Mouse (Mus musculus) stomach, embryonic 15.5 days (tissue): ENCODE measurements at regions not wholly inside any gene's neighbourhood (a gene's known extent, or its start where the extent isn't known, plus 50 kb on each side); places are given as distances from the start of the nearest gene placed in this dataset.

Source experiments
- ATAC-seq: fragments of 200-750 bp; cut with Nextera tagmentation; 2 replicates; pipeline ENCODE4 v1.8.0; 2017; ENCODE audit warnings: low read depth, moderate number of reproducible peaks, moderate TSS enrichment; ENCODE audit not compliant: insufficient read depth, low FRiP score
- H3K27ac ChIP-seq: fragments of 300-500 bp; sonication (generic); 2 replicates; pipeline ENCODE4 v1.5.1; 2015; ENCODE audit warnings: mild to moderate bottlenecking, inconsistent platforms
- H3K27me3 ChIP-seq: fragments of 300-500 bp; sonication (generic); replicated peaks from 2 replicates; pipeline ENCODE4 v1.6.1; 2015; ENCODE audit warnings: inconsistent platforms
- H3K36me3 ChIP-seq: fragments of 300-500 bp; sonication (generic); 2 replicates; pipeline ENCODE4 v1.6.1; 2015; ENCODE audit warnings: inconsistent platforms
- H3K4me1 ChIP-seq: fragments of 300-500 bp; sonication (generic); 2 replicates; pipeline ENCODE4 v1.6.1; 2015; ENCODE audit warnings: inconsistent platforms
- H3K4me2 ChIP-seq: fragments of 300-500 bp; sonication (generic); 2 replicates; pipeline ENCODE4 v1.6.1; 2015; ENCODE audit warnings: mild to moderate bottlenecking, inconsistent platforms
- H3K4me3 ChIP-seq: fragments of 300-500 bp; sonication (generic); replicated peaks from 2 replicates; pipeline ENCODE4 v1.5.1; 2015; ENCODE audit warnings: inconsistent platforms
- H3K9ac ChIP-seq: fragments of 300-500 bp; sonication (generic); 2 replicates; pipeline ENCODE4 v1.6.1; 2015; ENCODE audit warnings: inconsistent platforms
- H3K9me3 ChIP-seq: fragments of 300-500 bp; sonication (generic); 2 replicates; pipeline ENCODE4 v1.6.1; 2016; ENCODE audit warnings: inconsistent platforms
- WGBS: fragments of 180-500 bp; shearing (Covaris S2); methylation state at CpG from one replicate; pipeline ENCODE4 v1.1.7; 2015; 5-methylcytosine and 5-hydroxymethylcytosine counted together

DNA sequence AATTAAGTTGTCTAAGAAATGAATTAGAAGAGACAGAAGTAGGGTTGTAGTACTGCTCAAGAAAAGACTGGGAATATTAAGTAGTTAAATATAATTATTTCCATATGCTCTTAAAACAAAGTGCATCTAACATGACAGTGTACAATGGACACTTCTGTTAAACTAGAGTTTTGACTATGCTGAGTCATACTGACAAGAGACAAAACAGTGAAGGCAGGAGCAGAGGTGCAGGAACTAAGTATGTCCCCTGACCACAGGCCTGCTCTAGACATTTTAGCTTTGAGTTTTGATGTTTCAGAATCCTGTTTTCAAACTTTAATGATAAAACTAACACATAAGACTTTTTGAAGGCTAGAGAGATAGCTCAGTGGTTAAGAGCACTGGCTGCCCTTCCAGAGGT is 123.6 kb downstream of the Mex3b start:
- no peak for ATAC-seq
- no peaks in the 10 kb centered on the region for H3K4me1 ChIP-seq
- H3K27ac ChIP-seq: no peak overlapping the region
- H3K36me3 ChIP-seq: no peaks in the 10 kb centered on the region
- no peak overlapping the region for H3K9ac ChIP-seq
- no peaks in the 10 kb centered on the region for H3K27me3 ChIP-seq
- H3K9me3 ChIP-seq: no peaks in the 10 kb centered on the region
- no peak overlapping the region for H3K4me3 ChIP-seq
- H3K4me2 ChIP-seq: no peak overlapping the region

DNA sequence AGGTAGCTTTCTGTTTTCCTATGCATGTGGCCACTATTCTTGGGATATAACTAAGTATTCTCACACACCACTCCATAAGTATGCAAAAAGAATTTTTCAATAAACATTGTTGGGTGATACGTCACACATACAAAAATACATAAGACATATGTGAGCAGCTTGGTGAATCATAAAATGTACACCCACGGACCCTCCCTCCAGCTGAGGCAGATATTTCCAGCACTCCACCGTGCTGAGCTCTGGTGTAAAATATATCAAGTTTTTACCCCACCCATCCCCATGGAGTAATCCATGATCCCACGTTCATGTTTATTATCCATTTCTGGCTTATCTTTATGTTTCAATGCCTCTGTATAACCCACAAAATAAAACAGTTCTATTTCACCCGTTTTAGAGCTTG is 126.0 kb downstream of the Mex3b start:
- H3K27me3 ChIP-seq: no peaks in the 10 kb centered on the region
- H3K4me2 ChIP-seq: no peak overlapping the region
- no peak overlapping the region for H3K9ac ChIP-seq
- H3K36me3 ChIP-seq: no peaks in the 10 kb centered on the region
- no peak overlapping the region for H3K27ac ChIP-seq
- H3K4me3 ChIP-seq: no peak overlapping the region
- H3K9me3 ChIP-seq: no peaks in the 10 kb centered on the region
- 53% methylated on average over 5 of the region's 5 CpGs for WGBS
- H3K4me1 ChIP-seq: no peaks in the 10 kb centered on the region
- no peak for ATAC-seq

DNA sequence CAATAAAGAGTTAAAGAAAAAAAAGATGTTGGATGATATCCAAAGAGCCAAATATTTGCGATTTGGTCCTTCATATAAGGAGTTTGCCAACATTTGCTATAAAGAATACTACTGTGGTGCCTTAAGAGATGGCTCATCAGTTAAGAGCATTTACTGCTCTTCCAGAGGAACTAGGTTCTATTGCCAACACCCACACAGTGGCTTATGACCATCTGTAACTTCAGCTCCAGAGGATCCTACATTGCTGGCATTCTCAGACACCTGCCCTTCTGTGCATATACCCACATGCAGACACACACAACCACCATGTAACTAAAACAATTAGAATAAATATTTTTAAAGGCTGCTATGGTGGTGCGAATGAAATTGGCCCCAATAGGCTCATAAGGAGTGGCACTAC is 131.7 kb downstream of the Mex3b start:
- no peaks in the 10 kb centered on the region for H3K9me3 ChIP-seq
- 76% methylated on average over 2 of the region's 2 CpGs for WGBS
- no peak overlapping the region for H3K9ac ChIP-seq
- no peak overlapping the region for H3K4me3 ChIP-seq
- H3K4me2 ChIP-seq: no peak overlapping the region
- no peak for ATAC-seq
- H3K27me3 ChIP-seq: no peaks in the 10 kb centered on the region
- no peaks in the 10 kb centered on the region for H3K36me3 ChIP-seq
- H3K4me1 ChIP-seq: no peaks in the 10 kb centered on the region
- H3K27ac ChIP-seq: no peak overlapping the region

DNA sequence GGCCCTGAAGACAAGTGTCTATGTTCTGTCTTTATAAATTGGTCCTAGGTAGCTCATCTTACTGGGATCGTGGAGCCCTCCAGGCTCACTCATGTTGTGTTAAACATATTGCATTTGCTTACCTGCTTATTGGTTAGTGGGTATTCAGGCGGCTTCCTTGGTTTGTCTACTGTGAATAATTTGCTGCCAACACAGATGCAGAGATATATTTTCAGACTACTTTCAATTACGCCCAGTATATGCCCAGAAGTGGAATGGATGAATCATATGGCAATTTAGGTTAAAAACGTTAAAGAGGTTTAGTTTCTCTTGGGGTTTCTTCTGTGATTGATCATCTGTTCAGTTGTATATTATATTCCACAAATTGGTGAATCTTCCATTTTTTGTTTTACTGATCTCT is 140.4 kb downstream of the Mex3b start:
- H3K9ac ChIP-seq: no peak overlapping the region
- H3K27me3 ChIP-seq: no peaks in the 10 kb centered on the region
- no peak for ATAC-seq
- no peaks in the 10 kb centered on the region for H3K9me3 ChIP-seq
- WGBS: 78% methylated on average over 4 of the region's 4 CpGs
- H3K27ac ChIP-seq: no peak overlapping the region
- H3K36me3 ChIP-seq: no peaks in the 10 kb centered on the region
- no peak overlapping the region for H3K4me3 ChIP-seq
- no peaks in the 10 kb centered on the region for H3K4me1 ChIP-seq
- no peak overlapping the region for H3K4me2 ChIP-seq

DNA sequence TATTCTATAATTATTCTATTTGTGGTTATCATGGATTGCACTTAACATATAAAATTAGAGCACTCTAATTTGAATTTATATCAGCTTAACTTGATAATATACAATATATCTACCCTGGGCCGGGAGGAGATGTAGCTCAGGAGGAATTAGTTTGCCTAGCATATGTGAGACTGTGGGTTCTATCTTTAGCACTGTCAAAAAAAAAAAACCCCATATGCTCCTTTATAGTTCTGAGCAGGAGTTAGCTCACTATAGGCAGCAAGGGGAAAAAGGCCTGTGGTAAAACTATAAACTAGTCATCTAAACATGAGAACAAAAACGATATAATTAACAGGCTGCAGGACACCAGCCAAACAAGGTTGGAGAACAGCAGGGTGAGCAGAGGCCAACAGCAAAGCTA is 145.0 kb downstream of the Mex3b start:
- Histone ChIP-seq H3K4me3 (no peak overlapping the region), H3K27me3 (no peaks in the 10 kb centered on the region), H3K9ac (no peak overlapping the region), H3K27ac (no peak overlapping the region), H3K4me1 (no peaks in the 10 kb centered on the region), H3K9me3 (no peaks in the 10 kb centered on the region), H3K36me3 (no peaks in the 10 kb centered on the region), H3K4me2 (no peak overlapping the region)
- no peak for ATAC-seq
- 60% methylated on average over 2 of the region's 2 CpGs for WGBS

DNA sequence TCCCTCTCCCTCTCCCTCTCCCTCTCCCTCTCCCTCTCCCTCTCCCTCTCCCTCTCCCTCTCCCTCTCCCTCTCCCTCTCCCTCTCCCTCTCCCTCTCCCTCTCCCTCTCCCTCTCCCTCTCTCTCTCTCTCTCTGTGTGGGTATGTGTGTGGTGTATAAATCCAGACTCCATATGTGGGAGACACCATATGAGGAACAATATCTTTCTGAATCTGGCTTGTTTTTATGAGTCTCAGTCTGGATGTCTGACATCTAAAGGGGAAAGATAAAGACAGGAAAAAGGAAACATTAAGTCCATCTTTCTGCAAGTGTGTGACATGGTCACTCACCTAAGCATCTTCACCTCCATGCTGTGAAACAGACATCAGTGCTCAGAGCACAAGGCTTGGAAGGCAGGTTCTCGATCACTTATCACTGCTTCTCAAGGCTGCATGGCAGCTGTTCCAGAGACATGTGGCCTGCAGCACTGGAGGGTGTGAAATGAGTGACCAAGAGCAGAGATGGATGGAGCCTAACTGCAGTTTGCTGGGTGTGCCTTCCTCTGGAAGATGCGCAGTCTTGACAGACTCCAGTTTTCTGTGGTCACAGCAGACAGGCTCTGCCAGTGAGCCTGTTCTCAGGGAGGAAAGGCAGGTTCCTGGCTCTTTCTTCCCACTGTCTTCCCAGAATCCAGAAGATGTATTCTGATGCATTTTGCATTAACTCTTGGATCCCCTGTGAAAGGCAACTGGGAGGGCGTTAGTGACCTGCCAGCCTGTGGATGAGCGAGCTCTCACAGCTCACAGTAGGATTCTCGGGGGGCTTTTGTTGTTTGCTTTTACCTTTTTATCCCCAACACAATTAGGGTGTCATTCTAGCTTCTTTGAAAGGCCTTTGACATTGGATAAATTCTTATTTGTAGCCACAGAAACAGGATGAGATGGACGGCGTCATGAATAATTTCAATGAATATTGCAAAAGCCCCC is 147.9 kb downstream of the Mex3b start:
- Histone ChIP-seq H3K27ac (no peak overlapping the region), H3K27me3 (no peaks in the 10 kb centered on the region), H3K36me3 (no peaks in the 10 kb centered on the region), H3K4me3 (no peak overlapping the region), H3K9ac (no peak overlapping the region), H3K4me1 (no peaks in the 10 kb centered on the region), H3K9me3 (no peaks in the 10 kb centered on the region), H3K4me2 (no peak overlapping the region)
- WGBS: 71% methylated on average over 7 of the region's 7 CpGs
- ATAC-seq: no peak

DNA sequence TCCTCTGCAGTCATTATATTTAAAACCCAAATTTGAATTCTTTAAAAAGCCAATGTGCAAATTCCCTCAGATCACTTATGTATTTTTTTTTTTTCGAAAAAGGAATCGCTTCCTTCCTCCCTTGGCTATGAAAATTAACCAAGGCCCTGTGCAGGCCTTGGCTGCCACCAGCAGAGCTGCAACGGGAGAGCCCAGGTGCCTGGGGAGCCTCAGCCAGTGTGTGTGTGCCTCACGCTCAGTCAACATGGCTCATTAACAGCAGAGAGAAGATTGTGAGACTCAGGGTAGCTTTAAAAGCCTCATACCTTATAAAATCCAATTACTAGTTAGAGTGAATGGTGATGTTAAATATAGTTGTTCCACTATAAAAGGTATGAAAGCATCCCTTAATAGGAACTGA is 148.6 kb downstream of the Mex3b start:
- Histone ChIP-seq H3K36me3 (no peaks in the 10 kb centered on the region), H3K4me3 (no peak overlapping the region), H3K4me2 (no peak overlapping the region), H3K27ac (no peak overlapping the region), H3K9me3 (no peaks in the 10 kb centered on the region), H3K27me3 (no peaks in the 10 kb centered on the region), H3K9ac (no peak overlapping the region), H3K4me1 (no peaks in the 10 kb centered on the region)
- 65% methylated on average over 4 of the region's 4 CpGs for WGBS
- ATAC-seq: no peak

DNA sequence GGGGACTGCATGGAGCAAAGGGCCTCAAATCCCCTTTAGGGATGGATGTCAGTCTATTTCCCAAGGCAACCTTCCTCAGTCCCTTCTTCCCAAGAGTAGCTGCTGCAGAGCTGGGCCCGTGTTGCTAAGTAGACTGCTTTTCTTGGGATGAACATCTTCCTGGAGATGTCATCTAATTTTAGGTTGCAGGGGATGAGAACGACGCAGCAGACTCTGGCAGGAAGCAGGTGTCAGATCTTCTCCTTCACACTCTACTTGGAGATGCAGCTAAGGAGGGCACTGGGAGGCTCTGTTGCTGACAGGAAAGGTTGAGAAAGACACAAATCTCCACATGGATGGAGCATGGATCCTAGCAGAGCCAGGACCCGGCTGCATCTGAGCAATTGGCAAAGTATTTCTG is 149.4 kb downstream of the Mex3b start:
- no peak overlapping the region for H3K4me3 ChIP-seq
- no peak overlapping the region for H3K4me2 ChIP-seq
- H3K4me1 ChIP-seq: no peaks in the 10 kb centered on the region
- no peak for ATAC-seq
- H3K27me3 ChIP-seq: no peaks in the 10 kb centered on the region
- no peaks in the 10 kb centered on the region for H3K36me3 ChIP-seq
- no peak overlapping the region for H3K9ac ChIP-seq
- no peaks in the 10 kb centered on the region for H3K9me3 ChIP-seq
- WGBS: 71% methylated on average over 4 of the region's 4 CpGs
- H3K27ac ChIP-seq: no peak overlapping the region

DNA sequence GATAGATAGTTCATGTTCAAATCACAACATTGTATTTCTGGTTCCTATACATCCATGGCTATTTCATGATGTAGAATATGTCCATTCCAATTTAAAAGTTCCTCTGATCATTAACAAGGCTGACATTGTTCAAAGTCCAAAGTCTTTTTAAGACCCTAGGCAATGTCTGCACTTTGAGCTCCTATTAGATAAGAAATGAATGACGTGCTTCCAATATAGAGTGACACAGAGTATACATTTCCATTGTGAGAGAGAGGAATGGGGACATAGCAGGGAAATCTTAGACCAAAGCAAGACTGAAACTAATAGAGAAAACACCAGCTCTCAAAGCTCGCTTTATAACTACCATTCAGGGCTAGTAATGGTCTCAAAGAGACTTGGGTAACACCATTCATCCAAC is 153.5 kb downstream of the Mex3b start:
- no peaks in the 10 kb centered on the region for H3K4me1 ChIP-seq
- ATAC-seq: no peak
- 78% methylated on average over 2 of the region's 2 CpGs for WGBS

DNA sequence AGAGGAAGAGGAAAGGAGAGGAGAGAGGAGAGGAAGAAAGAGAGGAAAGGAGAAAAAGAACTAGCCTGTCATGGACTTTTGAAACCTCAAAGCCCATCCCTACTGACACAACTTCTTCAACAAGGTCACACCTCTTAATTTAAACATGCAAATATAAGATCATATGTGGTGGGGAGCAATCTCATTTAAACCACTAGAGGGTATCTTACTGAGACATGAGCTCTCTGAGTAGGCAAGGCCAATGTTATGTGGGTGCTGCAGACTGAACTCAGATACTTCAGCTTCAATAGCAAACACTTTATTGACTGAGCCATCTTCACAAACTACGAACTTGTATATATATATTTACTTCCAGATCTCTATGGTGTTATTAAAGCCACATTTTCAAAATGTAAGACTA is 156.9 kb downstream of the Mex3b start:
- Histone ChIP-seq H3K27ac (no peak overlapping the region), H3K9ac (no peak overlapping the region), H3K27me3 (no peaks in the 10 kb centered on the region), H3K36me3 (no peaks in the 10 kb centered on the region), H3K4me3 (no peak overlapping the region), H3K4me2 (no peak overlapping the region), H3K4me1 (no peaks in the 10 kb centered on the region), H3K9me3 (no peaks in the 10 kb centered on the region)
- 85% methylated on average over 1 of the region's 1 CpGs for WGBS
- ATAC-seq: no peak

More for the DNA sequence above, 153.5 kb downstream of the Mex3b start:
- H3K36me3 ChIP-seq: no peaks in the 10 kb centered on the region
- no peak overlapping the region for H3K9ac ChIP-seq
- H3K27me3 ChIP-seq: no peaks in the 10 kb centered on the region
- H3K4me2 ChIP-seq: no peak overlapping the region
- H3K9me3 ChIP-seq: no peaks in the 10 kb centered on the region
- H3K27ac ChIP-seq: no peak overlapping the region
- H3K4me3 ChIP-seq: no peak overlapping the region

DNA sequence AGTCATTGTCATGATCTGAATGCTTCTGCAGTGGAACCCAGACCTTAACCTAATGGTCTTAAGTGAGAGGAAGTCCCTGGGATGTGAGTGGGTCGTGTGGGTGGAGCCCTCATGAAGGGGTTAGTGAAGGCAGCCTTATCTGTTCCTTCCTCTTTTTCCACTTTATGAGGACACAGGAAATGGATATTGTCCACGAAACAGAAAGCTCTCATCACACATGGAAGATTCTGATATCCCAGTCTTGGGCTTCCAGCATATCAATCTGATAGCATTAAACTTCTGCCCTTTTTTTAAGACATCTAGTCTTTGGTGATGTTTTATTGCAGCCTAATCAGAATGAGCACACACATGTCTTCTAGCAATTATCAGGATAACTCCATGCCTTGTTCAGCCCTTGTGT is 164.0 kb downstream of the Mex3b start:
- Histone ChIP-seq H3K9ac (no peak overlapping the region), H3K4me1 (no peaks in the 10 kb centered on the region), H3K4me2 (no peak overlapping the region), H3K36me3 (no peaks in the 10 kb centered on the region), H3K9me3 (no peaks in the 10 kb centered on the region), H3K4me3 (no peak overlapping the region), H3K27ac (no peak overlapping the region), H3K27me3 (no peaks in the 10 kb centered on the region)
- WGBS: 56% methylated on average over 2 of the region's 2 CpGs
- ATAC-seq: no peak

DNA sequence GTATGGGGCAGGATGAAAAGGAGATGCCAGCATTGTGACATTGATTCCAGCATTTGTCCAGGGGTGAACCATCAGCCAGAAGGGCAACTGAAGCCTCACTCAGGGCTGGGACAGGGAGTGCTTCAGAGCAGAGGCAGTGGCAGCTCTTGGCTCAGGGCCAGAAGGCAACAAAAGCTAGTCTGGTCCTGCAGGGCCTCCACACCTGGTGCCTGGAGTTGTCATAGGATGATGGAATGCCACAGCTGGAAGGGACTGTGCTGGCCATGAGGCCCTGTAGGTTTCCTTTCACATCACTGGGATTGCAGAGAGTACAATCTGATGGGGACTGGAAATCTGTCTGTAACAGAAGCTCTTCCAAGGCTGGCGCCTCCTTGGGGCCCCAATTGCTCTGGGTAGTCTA is 164.9 kb downstream of the Mex3b start:
- WGBS: 69% methylated on average over 1 of the region's 1 CpGs
- Histone ChIP-seq H3K36me3 (no peaks in the 10 kb centered on the region), H3K9ac (no peak overlapping the region), H3K4me2 (no peak overlapping the region), H3K9me3 (no peaks in the 10 kb centered on the region), H3K27me3 (no peaks in the 10 kb centered on the region), H3K27ac (no peak overlapping the region), H3K4me1 (no peaks in the 10 kb centered on the region), H3K4me3 (no peak overlapping the region)
- ATAC-seq: no peak; the same call in 1 of the 2 replicates

DNA sequence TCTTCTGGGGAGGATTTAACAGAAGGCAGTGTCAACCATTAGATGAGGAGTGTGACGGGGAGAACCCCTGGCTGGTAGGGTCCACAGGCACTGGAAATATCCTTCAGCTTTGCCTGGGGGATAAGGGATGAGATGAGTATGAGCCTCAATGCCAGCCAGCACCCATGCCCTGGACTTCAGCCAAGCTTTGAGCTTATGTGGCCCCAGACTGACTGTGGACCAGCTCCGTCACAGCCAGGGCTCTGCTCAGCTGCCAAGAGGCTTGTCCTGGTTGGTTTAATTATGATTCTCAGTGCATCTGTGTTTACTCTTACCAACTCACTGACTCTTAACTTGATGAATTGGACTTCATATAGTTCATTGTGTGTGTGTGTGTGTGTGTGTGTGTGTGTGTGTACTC is 165.8 kb downstream of the Mex3b start:
- no peak overlapping the region for H3K9ac ChIP-seq
- H3K4me3 ChIP-seq: no peak overlapping the region
- no peak overlapping the region for H3K27ac ChIP-seq
- ATAC-seq: no peak
- H3K9me3 ChIP-seq: no peaks in the 10 kb centered on the region
- no peak overlapping the region for H3K4me2 ChIP-seq
- H3K36me3 ChIP-seq: no peaks in the 10 kb centered on the region
- H3K4me1 ChIP-seq: no peaks in the 10 kb centered on the region
- WGBS: 79% methylated on average over 2 of the region's 2 CpGs
- no peaks in the 10 kb centered on the region for H3K27me3 ChIP-seq
